Mouse (Mus musculus) MEL (cell line): ENCODE measurements around the gene Nos1. TPM values are rescaled to one million over a fixed set of nuclear protein-coding genes. Genes with fewer than 3 reads are reported as not detected.

ENCODE experiments used
- DNase-seq: peaks from one replicate; pipeline ENCODE4 v3.0.0; 2011; ENCODE audit warnings: low read depth, low spot score
- H3K27ac ChIP-seq: 2 replicates; pipeline ENCODE4 v1.5.1; 2012; ENCODE audit warnings: low read depth, mild to moderate bottlenecking, control low read depth, low read length, moderate library complexity; ENCODE audit not compliant: control insufficient read depth
- H3K27me3 ChIP-seq, 2 experiments: fragments of 150-350 bp in 1 of 2; sonication (generic) in 1 of 2; 2 replicates each; pipeline ENCODE4 v1.6.1; 2012; ENCODE audit warnings: low read length in 2 of 2, mild to moderate bottlenecking in 2 of 2, improper control_type of control experiment in 1 of 2, moderate library complexity in 1 of 2; ENCODE audit not compliant: insufficient read depth in 2 of 2, control insufficient read depth in 1 of 2
- H3K36me3 ChIP-seq, 2 experiments: 2 replicates each; pipeline ENCODE4 v1.6.1; 2012 to 2014; ENCODE audit warnings: low read length in 2 of 2, improper control_type of control experiment in 1 of 2, inconsistent platforms in 1 of 2, mild to moderate bottlenecking in 1 of 2; ENCODE audit not compliant: insufficient read depth in 2 of 2, control insufficient read depth in 1 of 2
- H3K4me1 ChIP-seq, 2 experiments: fragments of 150-350 bp in 1 of 2; sonication (generic) in 1 of 2; 2 replicates each; pipeline ENCODE4 v1.6.1; 2012; ENCODE audit warnings: low read length in 2 of 2, improper control_type of control experiment in 1 of 2, mild to moderate bottlenecking in 1 of 2; ENCODE audit not compliant: insufficient read depth in 2 of 2, control insufficient read depth in 1 of 2
- H3K4me3 ChIP-seq, 2 experiments: fragments of 150-350 bp in 1 of 2; sonication (generic) in 1 of 2; 2 replicates each; pipeline ENCODE4 v1.5.1; 2012; ENCODE audit warnings: low read depth in 2 of 2, low read length in 2 of 2, mild to moderate bottlenecking in 2 of 2, moderate library complexity in 2 of 2, control low read depth in 1 of 2, improper control_type of control experiment in 1 of 2; ENCODE audit not compliant: control insufficient read depth in 1 of 2, insufficient read depth in 1 of 2
- H3K79me2 ChIP-seq: 2 replicates; pipeline ENCODE4 v1.6.1; 2012; ENCODE audit warnings: mild to moderate bottlenecking, low read length, moderate library complexity; ENCODE audit not compliant: control insufficient read depth, poor library complexity, insufficient read depth
- H3K9ac ChIP-seq: 2 replicates; pipeline ENCODE4 v1.6.1; 2012; ENCODE audit warnings: low read depth, mild to moderate bottlenecking, control low read depth, low read length, moderate library complexity; ENCODE audit not compliant: control insufficient read depth, poor library complexity, severe bottlenecking
- H3K9me3 ChIP-seq: fragments of 150-350 bp; sonication (generic); replicated peaks from 2 replicates; pipeline ENCODE4 v1.6.1; 2012; ENCODE audit warnings: mild to moderate bottlenecking, low read length, improper control_type of control experiment, moderate library complexity; ENCODE audit not compliant: insufficient read depth
- BHLHE40 ChIP-seq: IDR thresholded peaks from 2 replicates; pipeline ENCODE4 v1.6.1; 2012; ENCODE audit warnings: low read depth, mild to moderate bottlenecking, inconsistent platforms, low read length, improper control_type of control experiment, borderline replicate concordance
- CHD1 ChIP-seq: IDR thresholded peaks from 2 replicates; pipeline ENCODE4 v1.6.1; 2012; ENCODE audit warnings: low read depth, mild to moderate bottlenecking, inconsistent platforms, low read length, improper control_type of control experiment
- E2F4 ChIP-seq: IDR thresholded peaks from 2 replicates; pipeline ENCODE4 v1.6.1; 2011; ENCODE audit warnings: low read depth, low read length, improper control_type of control experiment, borderline replicate concordance
- ELF1 ChIP-seq: IDR thresholded peaks from 2 replicates; pipeline ENCODE4 v1.6.1; 2014; ENCODE audit warnings: low read depth, mild to moderate bottlenecking, inconsistent platforms, low read length, improper control_type of control experiment, moderate library complexity
- EP300 ChIP-seq, 2 experiments: IDR thresholded peaks; 2 replicates each; pipeline ENCODE4 v1.6.1; 2011; ENCODE audit warnings: improper control_type of control experiment in 2 of 2, low read length in 2 of 2, low read depth in 1 of 2, mild to moderate bottlenecking in 1 of 2
- GABPA ChIP-seq: IDR thresholded peaks from 2 replicates; pipeline ENCODE4 v1.6.1; 2012; ENCODE audit warnings: low read depth, mild to moderate bottlenecking, inconsistent platforms, low read length, improper control_type of control experiment, moderate library complexity
- GATA1 ChIP-seq: IDR thresholded peaks from 2 replicates; pipeline ENCODE4 v1.6.1; 2011; ENCODE audit warnings: low read depth, low read length, improper control_type of control experiment
- KAT2A ChIP-seq: conservative IDR thresholded peaks from 2 replicates; pipeline ENCODE4 v1.6.1; 2012; ENCODE audit warnings: low read depth, low read length, improper control_type of control experiment, inconsistent platforms
- MAFK ChIP-seq: IDR thresholded peaks from 2 replicates; pipeline ENCODE4 v1.6.1; 2011; ENCODE audit warnings: low read depth, mild to moderate bottlenecking, low read length, improper control_type of control experiment, borderline replicate concordance
- MEF2A ChIP-seq: IDR thresholded peaks from 2 replicates; pipeline ENCODE4 v1.6.1; 2014; ENCODE audit warnings: low read depth, mild to moderate bottlenecking, inconsistent platforms, low read length, improper control_type of control experiment; ENCODE audit not compliant: poor library complexity, insufficient replicate concordance, severe bottlenecking; ENCODE audit errors: extremely low read depth
- MXI1 ChIP-seq: IDR thresholded peaks from 2 replicates; pipeline ENCODE4 v1.6.1; 2011; ENCODE audit warnings: mild to moderate bottlenecking, low read depth, low read length, improper control_type of control experiment
- MYB ChIP-seq: IDR thresholded peaks from 2 replicates; pipeline ENCODE4 v1.6.1; 2011; ENCODE audit warnings: mild to moderate bottlenecking, low read depth, low read length, improper control_type of control experiment
- NELFE ChIP-seq: IDR thresholded peaks from 2 replicates; pipeline ENCODE4 v1.6.1; 2011; ENCODE audit warnings: low read depth, low read length, improper control_type of control experiment
- NRF1 ChIP-seq: IDR thresholded peaks from 2 replicates; pipeline ENCODE4 v1.6.1; 2014; ENCODE audit warnings: low read depth, mild to moderate bottlenecking, inconsistent platforms, low read length, improper control_type of control experiment, moderate library complexity; ENCODE audit not compliant: poor library complexity, insufficient read depth, severe bottlenecking
- POLR2A ChIP-seq, 2 experiments: IDR thresholded peaks; 2 replicates each; pipeline ENCODE4 v1.6.1; 2011 to 2012; ENCODE audit warnings: low read length in 2 of 2, mild to moderate bottlenecking in 2 of 2, control low read depth in 1 of 2, improper control_type of control experiment in 1 of 2, low read depth in 1 of 2, moderate library complexity in 1 of 2; ENCODE audit not compliant: control insufficient read depth in 1 of 2, insufficient read depth in 1 of 2, poor library complexity in 1 of 2
- POLR2AphosphoS5 ChIP-seq: IDR thresholded peaks from 2 replicates; pipeline ENCODE4 v1.6.1; 2012; ENCODE audit warnings: low read depth, borderline replicate concordance, mild to moderate bottlenecking, inconsistent platforms, low read length, moderate library complexity, mixed read lengths
- RCOR1 ChIP-seq: IDR thresholded peaks from 2 replicates; pipeline ENCODE4 v1.6.1; 2012; ENCODE audit warnings: low read depth, mild to moderate bottlenecking, inconsistent platforms, low read length, improper control_type of control experiment
- SIN3A ChIP-seq: IDR thresholded peaks from 2 replicates; pipeline ENCODE4 v1.6.1; 2012; ENCODE audit warnings: low read length, improper control_type of control experiment, inconsistent platforms
- SMC3 ChIP-seq: IDR thresholded peaks from 2 replicates; pipeline ENCODE4 v1.6.1; 2011; ENCODE audit warnings: low read depth, low read length, improper control_type of control experiment
- TAL1 ChIP-seq: IDR thresholded peaks from 2 replicates; pipeline ENCODE4 v1.6.1; 2012; ENCODE audit warnings: mild to moderate bottlenecking, inconsistent platforms, low read length, moderate library complexity, mixed read lengths
- TBP ChIP-seq: IDR thresholded peaks from 2 replicates; pipeline ENCODE4 v1.8.0; 2011; ENCODE audit warnings: low read depth, low read length, improper control_type of control experiment
- UBTF ChIP-seq: IDR thresholded peaks from 2 replicates; pipeline ENCODE4 v1.6.1; 2012; ENCODE audit warnings: low read depth, mild to moderate bottlenecking, inconsistent platforms, low read length, improper control_type of control experiment, moderate library complexity, borderline replicate concordance; ENCODE audit not compliant: insufficient read depth
- USF2 ChIP-seq, 2 experiments: IDR thresholded peaks; 2 replicates each; pipeline ENCODE4 v1.6.1; 2011 to 2012; ENCODE audit warnings: improper control_type of control experiment in 2 of 2, low read length in 2 of 2, borderline replicate concordance in 1 of 2, inconsistent platforms in 1 of 2, low read depth in 1 of 2, mild to moderate bottlenecking in 1 of 2; ENCODE audit not compliant: insufficient read depth in 1 of 2
- ZNF384 ChIP-seq: IDR thresholded peaks from 2 replicates; pipeline ENCODE4 v1.6.1; 2012; ENCODE audit warnings: low read depth, mild to moderate bottlenecking, inconsistent platforms, low read length, improper control_type of control experiment
- polyA plus RNA-seq, 2 experiments: library from polyadenylated mRNA; stranded (reverse) in 1 of 2; unstranded in 1 of 2; fragments of >175 nt in 1 of 2; fragments of >200 nt in 1 of 2; gene quantifications; 2 replicates each; pipeline versions ENCODE4 v1.2.1 to v1.2.4; 2012; ENCODE audit warnings: low replicate concordance in 2 of 2, low read depth in 1 of 2; ENCODE audit not compliant: insufficient read length in 2 of 2, insufficient read depth in 1 of 2, missing spikeins in 1 of 2
- total RNA-seq: library from RNA; depleted of rRNA; stranded (reverse); fragments of 300-350 nt; gene quantifications from 2 replicates; pipeline ENCODE4 v1.2.3, GENCODE M21; 2012

The Nos1 gene
- total and polyA plus RNA-seq, 3 experiments: 0.35 to 1.5 TPM; not detected in 1

DNA sequence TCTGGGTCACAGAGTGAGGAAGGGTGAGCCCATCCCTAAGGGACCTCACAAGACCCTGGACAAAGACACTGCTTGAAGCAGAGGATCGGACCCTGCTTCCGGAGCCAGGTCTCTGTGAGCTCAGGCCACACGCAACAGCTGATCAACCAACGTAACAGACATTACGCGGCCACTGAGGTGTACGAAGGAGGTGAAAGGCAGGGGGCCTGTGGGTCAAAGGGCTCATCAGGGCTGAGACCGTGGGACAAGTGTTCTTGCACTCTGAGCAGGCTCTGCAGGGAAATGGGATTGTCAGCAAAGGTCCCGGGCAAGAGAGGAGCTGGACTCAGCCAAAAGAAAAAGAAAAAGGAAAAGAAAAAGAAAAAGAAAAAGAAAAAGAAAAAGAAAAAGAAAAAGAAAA, 186.1 kb downstream of the Nos1 start:
- no peak for DNase-seq
- Histone ChIP-seq H3K36me3 (no peaks in the 10 kb centered on the region; a peak in 1 of 4 replicates), H3K9ac (no peak overlapping the region), H3K9me3 (no peaks in the 10 kb centered on the region)
- no peak for TF ChIP-seq EP300 (IDR thresholded peaks at IDR 0.05; ENCODE audit: low read depth in 1 of 2, low read length in 2 of 2)
- no peak for TF ChIP-seq GABPA
- no peak for TF ChIP-seq ZNF384
- TF ChIP-seq RCOR1: no peak
- TF ChIP-seq SMC3: no peak
- TF ChIP-seq MAFK: no peak
- no peak for TF ChIP-seq UBTF
- TF ChIP-seq TBP: no peak
- TF ChIP-seq SIN3A: no peak
- no peak for TF ChIP-seq POLR2A (IDR thresholded peaks at IDR 0.05; ENCODE audit: control insufficient read depth in 1 of 2, insufficient read depth in 1 of 2, low read depth in 1 of 2, low read length in 2 of 2, poor library complexity in 1 of 2)
- no peak for TF ChIP-seq GATA1
- TF ChIP-seq CHD1: no peak
- no peak for TF ChIP-seq MEF2A
- TF ChIP-seq, all 39 proteins: peak for 0
- H3K27ac ChIP-seq: no peak overlapping the region
- H3K27me3 ChIP-seq: no peaks in the 10 kb centered on the region
- peaks cover 0 to 5% of the 10 kb centered on the region in 2 experiments; a peak in 1 of 4 replicates for H3K4me1 ChIP-seq
- H3K79me2 ChIP-seq: no peaks in the 10 kb centered on the region
- H3K4me3 ChIP-seq: no peak overlapping the region

DNA sequence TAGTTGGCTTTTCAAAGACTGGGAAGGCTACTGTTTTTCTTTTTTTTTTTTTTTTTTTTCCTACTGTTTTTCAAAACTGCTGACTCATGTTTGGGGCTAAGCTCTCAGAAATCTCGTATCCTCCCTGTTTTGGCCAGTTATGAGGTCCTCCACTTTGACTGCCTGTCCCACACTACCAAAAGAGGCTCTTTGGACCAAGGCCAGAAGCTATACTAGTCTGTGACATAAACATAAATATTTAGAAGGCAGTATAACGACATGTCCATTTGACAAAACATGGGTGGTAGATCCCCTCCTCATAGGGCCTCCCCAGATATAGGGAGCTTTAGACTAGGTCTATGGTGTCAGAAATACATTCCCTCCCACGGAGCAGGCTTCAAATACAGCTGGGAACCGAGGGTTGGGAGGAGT, 186.8 kb downstream of the Nos1 start:
- DNase-seq: peak; percentile 35
- no peak for TF ChIP-seq ELF1
- peak; percentile 84 for TF ChIP-seq ZNF384
- no peak for TF ChIP-seq NELFE
- TF ChIP-seq MYB: no peak
- no peak for TF ChIP-seq RCOR1
- peak; percentile 67; the same call in 1 of the 2 replicates for TF ChIP-seq MAFK
- no peak for TF ChIP-seq NRF1
- TF ChIP-seq USF2 (IDR thresholded peaks at IDR 0.05; ENCODE audit: borderline replicate concordance in 1 of 2, insufficient read depth in 1 of 2, low read depth in 1 of 2, low read length in 2 of 2): no peak
- no peak for TF ChIP-seq E2F4
- TF ChIP-seq TBP: no peak
- TF ChIP-seq MXI1: no peak
- no peak for TF ChIP-seq TAL1
- no peak for TF ChIP-seq BHLHE40
- no peak for TF ChIP-seq EP300 (IDR thresholded peaks at IDR 0.05; ENCODE audit: low read depth in 1 of 2, low read length in 2 of 2)
- no peak for TF ChIP-seq POLR2A (IDR thresholded peaks at IDR 0.05; ENCODE audit: control insufficient read depth in 1 of 2, insufficient read depth in 1 of 2, low read depth in 1 of 2, low read length in 2 of 2, poor library complexity in 1 of 2)
- TF ChIP-seq POLR2AphosphoS5: no peak
- no peak for TF ChIP-seq KAT2A
- peaks cover 0 to 5% of the 10 kb centered on the region in 2 experiments; a peak in 1 of 4 replicates for H3K4me1 ChIP-seq
- no peaks in the 10 kb centered on the region; a peak in 1 of 4 replicates for H3K36me3 ChIP-seq
- no peak overlapping the region for H3K4me3 ChIP-seq
- no peaks in the 10 kb centered on the region for H3K79me2 ChIP-seq
- H3K27me3 ChIP-seq: no peaks in the 10 kb centered on the region
- H3K9me3 ChIP-seq: no peaks in the 10 kb centered on the region
- no peak overlapping the region for H3K9ac ChIP-seq
- H3K27ac ChIP-seq: no peak overlapping the region
